Mouse (Mus musculus): Measurements from ENCODE around the gene Khk. TPM values are rescaled to one million over a fixed set of nuclear protein-coding genes. Genes with fewer than 3 reads are reported as not detected.

Gene Khk
- polyA plus RNA-seq (2014; fragmentation: Illumina TruSeq; extraction: RNeasy Lipid Tissue Mini Kit (QIAGEN cat#74804); ENCODE audit: low read depth, low replicate concordance): 0.50 TPM

GRCm38 (mm10) chr5:30921256-30922033 is at the start of gene Khk:
Gene Khk (plus strand): TSS chr5:30921431.

GRCm38 (mm10) chr5:30888337-30889087 is 32.7 kb upstream of the Khk start, which contains the start of gene Agbl5:
Gene Agbl5 (plus strand): TSS chr5:30888694.

GRCm38 (mm10) chr5:30907413-30908059 is 13.7 kb upstream of the Khk start, which contains the start of gene Ost4:
Gene Ost4 (minus strand): TSS chr5:30907788.

GRCm38 (mm10) chr5:30913060-30913841 is 8.0 kb upstream of the Khk start, which contains the start of gene Emilin1:
Gene Emilin1 (plus strand): TSS chr5:30913402.

GRCm38 (mm10) chr5:30944956-30945781 is 23.9 kb downstream of the Khk start, which contains the start of gene Cgref1:
Gene Cgref1 (minus strand): TSS chr5:30945591.

GRCm38 (mm10) chr5:30959966-30960501 is 38.8 kb downstream of the Khk start, which contains the start of gene Preb:
Gene Preb (minus strand): TSS chr5:30960361.

GRCm38 (mm10) chr5:30968416-30968815 is 47.2 kb downstream of the Khk start, which contains the start of gene Tcf23:
Gene Tcf23 (plus strand): TSS chr5:30968662.

Other genes starting within 250 kb of the Khk start
- gene Dpysl5, start 209.9 kb upstream of the Khk start, polyA plus RNA-seq (2014; fragmentation: Illumina TruSeq; extraction: RNeasy Lipid Tissue Mini Kit (QIAGEN cat#74804); ENCODE audit: low read depth, low replicate concordance): 4.0 TPM
- 111 TPM for gene Mapre3, start 106.8 kb upstream of the Khk start, polyA plus RNA-seq (2014; fragmentation: Illumina TruSeq; extraction: RNeasy Lipid Tissue Mini Kit (QIAGEN cat#74804); ENCODE audit: low read depth, low replicate concordance)
- gene Tmem214, start 53.4 kb upstream of the Khk start, polyA plus RNA-seq (2014; fragmentation: Illumina TruSeq; extraction: RNeasy Lipid Tissue Mini Kit (QIAGEN cat#74804); ENCODE audit: low read depth, low replicate concordance): 30.4 TPM
- 110 TPM for gene Agbl5, start 32.7 kb upstream of the Khk start, polyA plus RNA-seq (2014; fragmentation: Illumina TruSeq; extraction: RNeasy Lipid Tissue Mini Kit (QIAGEN cat#74804); ENCODE audit: low read depth, low replicate concordance)
- 132 TPM for gene Ost4, start 13.6 kb upstream of the Khk start, polyA plus RNA-seq (2014; fragmentation: Illumina TruSeq; extraction: RNeasy Lipid Tissue Mini Kit (QIAGEN cat#74804); ENCODE audit: low read depth, low replicate concordance)
- gene Emilin1, start 8.0 kb upstream of the Khk start, polyA plus RNA-seq (2014; fragmentation: Illumina TruSeq; extraction: RNeasy Lipid Tissue Mini Kit (QIAGEN cat#74804); ENCODE audit: low read depth, low replicate concordance): not detected
- gene Cgref1, start 24.2 kb downstream of the Khk start, polyA plus RNA-seq (2014; fragmentation: Illumina TruSeq; extraction: RNeasy Lipid Tissue Mini Kit (QIAGEN cat#74804); ENCODE audit: low read depth, low replicate concordance): not detected
- 7.0 TPM for gene Preb, start 38.9 kb downstream of the Khk start, polyA plus RNA-seq (2014; fragmentation: Illumina TruSeq; extraction: RNeasy Lipid Tissue Mini Kit (QIAGEN cat#74804); ENCODE audit: low read depth, low replicate concordance)
- 0.73 TPM for gene Tcf23, start 47.2 kb downstream of the Khk start, polyA plus RNA-seq (2014; fragmentation: Illumina TruSeq; extraction: RNeasy Lipid Tissue Mini Kit (QIAGEN cat#74804); ENCODE audit: low read depth, low replicate concordance)
- gene Atraid, start 126.9 kb downstream of the Khk start, polyA plus RNA-seq (2014; fragmentation: Illumina TruSeq; extraction: RNeasy Lipid Tissue Mini Kit (QIAGEN cat#74804); ENCODE audit: low read depth, low replicate concordance): 28.7 TPM
- 0.84 TPM for gene Slc5a6, start 127.5 kb downstream of the Khk start, polyA plus RNA-seq (2014; fragmentation: Illumina TruSeq; extraction: RNeasy Lipid Tissue Mini Kit (QIAGEN cat#74804); ENCODE audit: low read depth, low replicate concordance)
- gene Cad, start 133.3 kb downstream of the Khk start, polyA plus RNA-seq (2014; fragmentation: Illumina TruSeq; extraction: RNeasy Lipid Tissue Mini Kit (QIAGEN cat#74804); ENCODE audit: low read depth, low replicate concordance): 0.66 TPM
- gene Dnajc5g, start 184.9 kb downstream of the Khk start, polyA plus RNA-seq (2014; fragmentation: Illumina TruSeq; extraction: RNeasy Lipid Tissue Mini Kit (QIAGEN cat#74804); ENCODE audit: low read depth, low replicate concordance): 281 TPM
- 2.0 TPM for gene Slc30a3, start 186.8 kb downstream of the Khk start, polyA plus RNA-seq (2014; fragmentation: Illumina TruSeq; extraction: RNeasy Lipid Tissue Mini Kit (QIAGEN cat#74804); ENCODE audit: low read depth, low replicate concordance)
- not detected for gene Trim54, start 195.3 kb downstream of the Khk start, polyA plus RNA-seq (2014; fragmentation: Illumina TruSeq; extraction: RNeasy Lipid Tissue Mini Kit (QIAGEN cat#74804); ENCODE audit: low read depth, low replicate concordance)
- gene Ucn, start 217.4 kb downstream of the Khk start, polyA plus RNA-seq (2014; fragmentation: Illumina TruSeq; extraction: RNeasy Lipid Tissue Mini Kit (QIAGEN cat#74804); ENCODE audit: low read depth, low replicate concordance): not detected
- gene Mpv17, start 232.8 kb downstream of the Khk start, polyA plus RNA-seq (2014; fragmentation: Illumina TruSeq; extraction: RNeasy Lipid Tissue Mini Kit (QIAGEN cat#74804); ENCODE audit: low read depth, low replicate concordance): 6.5 TPM